Mouse (Mus musculus): ENCODE measurements at regions not wholly inside any gene's neighbourhood (a gene's known extent, or its start where the extent isn't known, plus 50 kb on each side); places are given as distances from the start of the nearest gene placed in this dataset.

GRCm38 (mm10) chr7:136228331-136228730, 512.2 kb upstream of the Mki67 start:
- no peak for DNase-seq (ENCODE audit: low spot score in 2 of 2)

GRCm38 (mm10) chr7:136229592-136229991, 513.4 kb upstream of the Mki67 start:
- no peak for DNase-seq (ENCODE audit: low spot score in 2 of 2)

- DNase-seq (ENCODE audit: low spot score in 2 of 2), result no peak
These were observed 516.0 kb upstream of the Mki67 start for GRCm38 (mm10) chr7:136232177-136232576.

- DNase-seq (ENCODE audit: low spot score in 2 of 2), result no peak
These were observed 519.4 kb upstream of the Mki67 start for GRCm38 (mm10) chr7:136235563-136235962.

GRCm38 (mm10) chr7:136236391-136236790, 520.2 kb upstream of the Mki67 start:
- DNase-seq (ENCODE audit: low spot score in 2 of 2), result no peak

GRCm38 (mm10) chr7:136265691-136266090, 549.5 kb upstream of the Mki67 start:
- no peak for DNase-seq (ENCODE audit: low spot score in 2 of 2)

- peak in 1 of 2 experiments; percentile 20 for DNase-seq (ENCODE audit: low spot score in 2 of 2)
These were observed 551.7 kb upstream of the Mki67 start for GRCm38 (mm10) chr7:136267716-136268489.

- DNase-seq (ENCODE audit: low spot score in 2 of 2), result no peak
These were observed 559.5 kb upstream of the Mki67 start for GRCm38 (mm10) chr7:136275651-136276050.

GRCm38 (mm10) chr7:136283770-136284169, 567.6 kb upstream of the Mki67 start:
- no peak for DNase-seq (ENCODE audit: low spot score in 2 of 2)

GRCm38 (mm10) chr7:136285606-136286005, 569.4 kb upstream of the Mki67 start:
- no peak for DNase-seq (ENCODE audit: low spot score in 2 of 2)

GRCm38 (mm10) chr7:136293536-136294145, 577.5 kb upstream of the Mki67 start:
- no peak for DNase-seq (ENCODE audit: low spot score in 2 of 2)

- DNase-seq (ENCODE audit: low spot score in 2 of 2), result no peak
These were observed 578.3 kb upstream of the Mki67 start for GRCm38 (mm10) chr7:136294445-136294844.

- no peak for DNase-seq (ENCODE audit: low spot score in 2 of 2)
These were observed 581.8 kb upstream of the Mki67 start for GRCm38 (mm10) chr7:136297901-136298513.

GRCm38 (mm10) chr7:136306137-136306536, 588.3 kb upstream of the Mgmt start:
- no peak for DNase-seq (ENCODE audit: low spot score in 2 of 2)

- no peak for DNase-seq (ENCODE audit: low spot score in 2 of 2)
These were observed 585.6 kb upstream of the Mgmt start for GRCm38 (mm10) chr7:136308765-136309164.

- DNase-seq (ENCODE audit: low spot score in 2 of 2), result no peak
These were observed 567.1 kb upstream of the Mgmt start for GRCm38 (mm10) chr7:136327281-136327680.

- DNase-seq (ENCODE audit: low spot score in 2 of 2), result no peak
These were observed 564.0 kb upstream of the Mgmt start for GRCm38 (mm10) chr7:136330431-136330830.

- DNase-seq (ENCODE audit: low spot score in 2 of 2), result no peak
These were observed 561.6 kb upstream of the Mgmt start for GRCm38 (mm10) chr7:136332805-136333204.

- peak; percentile 9 to 67 for DNase-seq (ENCODE audit: low spot score in 2 of 2)
These were observed 552.7 kb upstream of the Mgmt start for GRCm38 (mm10) chr7:136341599-136342210.

- peak; percentile 3 to 10 for DNase-seq (ENCODE audit: low spot score in 2 of 2)
These were observed 552.1 kb upstream of the Mgmt start for GRCm38 (mm10) chr7:136342211-136342799.

- DNase-seq (ENCODE audit: low spot score in 2 of 2), result peak; percentile 13 to 34
These were observed 551.6 kb upstream of the Mgmt start for GRCm38 (mm10) chr7:136342822-136343221.

Measured in layer of hippocampus, postnatal 14 days (tissue).